Mouse (Mus musculus) megakaryocyte, adult 5-6 weeks (primary cell): ENCODE measurements at regions not wholly inside any gene's neighbourhood (a gene's known extent, or its start where the extent isn't known, plus 50 kb on each side); places are given as distances from the start of the nearest gene placed in this dataset.
A peak's percentile ranks its signal among the peaks of the same experiment; 100 is the strongest.

Experiments
- ATAC-seq: 2 replicates; pipeline ENCODE4 v1.8.0; 2016; ENCODE audit warnings: mild to moderate bottlenecking, inconsistent platforms; ENCODE audit not compliant: poor library complexity, severe bottlenecking

DNA sequence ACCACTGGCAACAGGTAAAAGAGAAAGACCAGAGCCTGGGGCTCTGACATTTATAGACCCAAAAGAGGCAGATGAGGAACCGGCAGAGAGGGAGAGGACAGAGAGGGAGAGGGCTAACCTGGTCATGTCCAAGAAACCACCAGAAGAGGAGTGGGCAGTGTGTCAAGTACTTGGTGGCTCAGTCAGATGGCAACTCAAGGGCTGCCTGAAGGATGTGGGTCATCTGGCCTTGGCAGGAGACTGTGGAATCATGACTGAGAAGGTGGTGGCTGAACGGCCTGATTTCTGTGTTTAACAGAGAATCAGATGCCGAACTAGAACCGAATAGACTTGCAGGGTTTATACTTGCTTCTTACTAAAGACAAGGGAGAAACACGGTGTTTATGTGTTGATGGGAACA is 87.9 kb downstream of the Zfp706 start:
- ATAC-seq: no peak

DNA sequence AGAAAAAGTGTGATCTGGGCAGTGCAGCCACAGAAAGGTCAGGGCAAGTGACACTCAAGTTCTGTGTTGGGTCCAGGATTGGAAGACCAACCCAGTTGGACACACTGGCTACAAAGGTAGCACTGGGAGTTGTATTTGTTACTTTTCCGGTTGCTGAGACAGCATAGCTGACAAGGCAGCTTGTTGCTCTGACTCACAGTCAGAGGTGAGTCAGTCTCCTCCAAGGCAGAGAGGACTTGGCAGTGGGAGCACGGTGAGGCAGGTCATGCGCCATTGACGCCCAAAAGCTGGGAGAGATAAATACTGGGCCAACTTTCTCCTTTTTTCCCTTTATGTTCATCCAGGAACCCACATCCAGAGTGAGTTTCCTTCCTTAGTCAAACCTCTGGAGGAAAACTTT is 88.4 kb downstream of the Zfp706 start:
- no peak for ATAC-seq

DNA sequence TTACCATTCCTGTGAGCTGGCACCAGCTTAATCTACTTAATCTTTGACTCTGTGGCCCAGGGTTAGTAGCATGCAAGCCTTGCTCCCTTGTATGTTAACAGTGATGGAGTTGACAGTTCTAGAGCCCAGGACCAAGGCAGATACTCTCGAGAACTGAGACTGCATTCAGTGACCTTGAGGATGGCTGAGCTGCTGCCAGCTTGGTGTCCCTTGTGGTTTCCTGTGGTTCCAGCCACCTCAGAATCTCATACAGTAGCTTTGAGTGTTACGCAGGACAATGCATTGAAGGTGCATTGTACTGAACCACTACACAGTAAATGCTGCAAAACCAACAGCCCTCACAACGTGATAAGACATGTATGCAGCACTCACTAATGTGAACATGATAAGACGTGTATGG is 90.6 kb downstream of the Zfp706 start:
- no peak for ATAC-seq

DNA sequence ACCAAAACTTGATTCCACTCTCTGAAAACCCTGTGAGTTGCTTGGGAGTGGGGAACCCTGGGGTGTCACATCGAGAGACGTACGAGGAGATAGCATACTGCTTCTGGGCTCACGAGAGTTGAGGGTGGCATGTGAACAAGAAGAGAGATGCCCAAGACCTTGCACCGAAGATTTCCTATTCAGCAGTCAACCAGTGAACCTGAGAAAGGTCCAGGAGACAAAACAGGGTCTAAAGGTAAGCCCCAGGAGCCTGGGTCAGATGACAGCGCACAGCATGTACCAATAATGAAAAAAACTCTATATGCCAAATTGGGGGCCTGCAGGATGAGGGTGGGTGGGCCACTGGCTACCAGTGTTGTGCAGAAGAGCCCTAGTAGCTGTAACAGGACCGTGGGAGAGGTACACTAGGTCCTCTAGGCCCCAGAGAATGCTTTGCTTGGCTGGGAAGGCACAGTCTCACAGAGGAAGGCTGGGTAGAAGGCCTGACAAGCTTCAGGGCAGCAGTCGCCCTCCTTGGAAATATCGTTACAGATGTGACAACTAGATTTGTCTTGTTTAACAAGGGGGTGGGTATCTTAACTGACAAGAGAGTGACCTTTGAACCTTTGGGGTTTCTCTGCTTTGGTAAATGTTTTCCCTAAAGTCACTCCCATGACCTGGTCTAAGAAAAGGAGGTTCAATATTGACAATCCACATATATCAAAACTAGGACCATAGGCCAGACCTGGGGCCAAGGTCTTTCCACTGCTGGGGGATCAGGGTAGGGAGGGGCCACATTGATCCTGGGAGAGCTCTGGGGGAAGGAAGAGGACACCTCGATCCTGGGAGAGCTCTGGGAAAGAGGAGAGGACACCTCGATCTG is 93.1 kb downstream of the Zfp706 start:
- no peak for ATAC-seq

DNA sequence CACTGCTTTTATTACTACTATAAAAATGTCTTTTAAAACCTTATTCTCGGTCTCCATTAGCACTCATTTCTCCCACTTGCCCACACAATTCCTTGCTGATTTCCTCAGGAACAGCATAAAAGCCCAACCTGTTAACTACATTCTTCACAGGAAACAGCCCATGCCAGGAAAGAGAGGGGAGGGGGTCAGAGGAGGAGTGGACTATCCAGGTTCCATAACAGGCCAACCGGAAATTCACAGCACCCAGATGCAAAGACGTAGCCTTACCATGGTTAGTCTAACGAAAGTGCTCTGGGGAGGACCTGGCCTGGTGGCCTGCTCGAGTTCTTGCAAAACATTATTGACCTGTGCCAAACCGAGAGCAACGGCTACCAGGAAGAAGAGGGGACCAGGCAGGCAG is 94.3 kb downstream of the Zfp706 start:
- ATAC-seq: no peak

DNA sequence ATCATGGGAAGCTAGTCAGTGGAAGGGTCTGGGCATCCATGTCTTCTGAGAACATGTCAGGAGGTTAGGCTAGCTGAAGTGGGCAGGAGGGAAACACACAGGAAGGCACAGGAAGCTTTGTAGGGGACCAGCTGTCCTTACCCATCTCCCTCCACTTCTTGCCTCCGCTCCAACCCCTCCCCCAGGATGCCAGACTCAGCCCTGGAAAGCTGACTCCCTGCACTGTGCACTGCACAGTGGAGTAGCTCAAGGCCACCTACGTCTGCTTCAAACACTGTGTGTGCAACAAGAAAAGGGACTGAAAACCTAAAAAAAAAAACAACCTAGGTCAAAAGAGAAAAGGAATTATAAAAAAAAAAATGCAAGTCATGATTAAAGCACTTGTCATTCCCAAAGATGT is 97.3 kb downstream of the Zfp706 start:
- no peak for ATAC-seq

DNA sequence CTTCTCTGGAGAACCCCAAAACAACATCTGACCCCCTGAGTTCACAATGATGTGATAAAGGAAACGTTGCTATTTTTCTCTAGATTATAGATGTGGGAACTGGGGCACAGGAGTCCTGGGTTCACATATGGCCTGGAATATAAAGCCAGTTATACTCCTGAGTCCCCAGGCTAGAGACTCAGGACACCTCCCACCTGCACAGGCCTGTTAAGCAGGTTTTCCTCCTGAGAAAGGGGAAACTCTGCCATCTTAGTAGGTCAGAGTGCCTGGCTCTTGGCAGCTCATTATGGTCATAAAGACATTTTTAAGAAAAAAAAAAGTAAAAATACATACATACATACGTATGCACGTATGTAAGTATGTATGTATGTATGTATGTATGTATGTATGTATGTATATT is 98.1 kb downstream of the Zfp706 start:
- ATAC-seq: no peak

DNA sequence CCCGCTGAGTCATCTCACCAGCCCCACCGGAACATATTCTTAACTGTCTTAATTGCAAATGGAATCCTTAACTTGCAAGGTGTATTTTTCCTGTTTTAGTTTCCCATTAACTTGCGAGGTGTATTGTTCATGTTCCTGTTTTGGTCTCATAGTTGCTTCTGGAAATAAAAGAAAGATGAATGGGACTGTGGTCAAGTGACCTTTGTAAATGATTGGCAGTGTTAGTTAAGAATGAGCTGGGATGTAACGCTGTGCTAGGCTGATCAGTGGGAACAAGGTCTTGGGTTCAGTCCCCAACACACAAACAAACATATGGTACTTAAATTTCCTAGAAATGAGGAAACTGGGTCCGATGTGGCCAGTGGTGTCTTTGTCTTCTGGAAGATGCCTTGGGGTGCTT is 100.8 kb downstream of the Zfp706 start:
- ATAC-seq: no peak

DNA sequence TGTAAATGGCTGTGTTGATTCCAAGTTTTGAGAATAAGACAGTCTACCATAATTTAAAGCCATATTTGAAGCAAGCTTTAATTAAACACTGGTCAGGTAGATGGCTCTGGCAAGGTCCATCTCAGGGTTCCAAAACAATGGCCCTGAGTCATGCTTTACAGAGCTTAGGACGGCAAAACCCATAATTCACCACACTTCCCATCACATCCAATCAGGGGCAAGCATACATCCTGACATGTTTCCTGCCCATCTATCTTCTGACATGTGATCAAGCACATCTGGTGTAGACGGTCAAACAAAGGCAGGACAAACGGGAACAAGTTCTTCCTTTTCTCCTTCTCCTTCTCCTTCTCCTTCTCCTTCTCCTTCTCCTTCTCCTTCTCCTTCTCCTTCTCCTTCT is 101.5 kb downstream of the Zfp706 start:
- ATAC-seq: no peak

DNA sequence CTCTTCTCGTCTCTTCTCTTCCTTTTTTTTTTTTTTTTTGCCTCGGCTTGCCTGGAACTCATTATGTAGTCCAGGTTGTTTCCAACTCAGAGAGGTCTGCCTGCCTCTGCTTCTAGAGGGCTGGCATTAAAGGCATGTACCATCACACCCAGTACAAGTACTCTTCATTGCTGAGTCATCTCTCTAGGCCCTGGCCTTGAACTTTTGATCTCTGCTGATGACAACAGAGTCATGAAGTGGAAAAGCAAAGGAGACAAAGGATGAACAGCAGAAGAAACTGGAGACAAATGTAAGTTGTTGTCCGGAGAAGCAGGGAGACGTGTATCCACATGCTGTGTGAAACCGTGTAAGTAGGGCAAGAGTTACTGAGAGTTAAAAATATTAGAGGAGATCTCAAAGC is 103.7 kb downstream of the Zfp706 start:
- ATAC-seq: no peak

DNA sequence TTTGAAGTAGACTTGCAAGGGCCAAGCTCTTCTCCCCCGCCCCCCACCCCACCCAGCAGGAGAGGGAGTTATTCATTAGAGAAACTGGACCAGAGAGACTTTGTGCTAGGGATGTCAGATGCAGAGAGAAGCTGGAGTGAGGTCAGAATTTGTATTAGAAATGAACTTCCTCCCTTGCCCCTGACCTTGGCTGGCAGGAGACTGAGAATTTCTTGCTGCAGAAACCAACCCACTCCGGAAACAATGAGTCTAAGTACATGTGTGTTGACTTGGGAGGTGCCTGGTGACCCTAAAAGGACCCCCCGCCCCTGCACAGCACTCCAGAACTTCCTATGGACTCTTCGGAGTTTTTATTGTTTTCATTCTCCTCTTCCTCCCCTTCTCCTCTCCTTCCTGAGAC is 104.3 kb downstream of the Zfp706 start:
- ATAC-seq: no peak

DNA sequence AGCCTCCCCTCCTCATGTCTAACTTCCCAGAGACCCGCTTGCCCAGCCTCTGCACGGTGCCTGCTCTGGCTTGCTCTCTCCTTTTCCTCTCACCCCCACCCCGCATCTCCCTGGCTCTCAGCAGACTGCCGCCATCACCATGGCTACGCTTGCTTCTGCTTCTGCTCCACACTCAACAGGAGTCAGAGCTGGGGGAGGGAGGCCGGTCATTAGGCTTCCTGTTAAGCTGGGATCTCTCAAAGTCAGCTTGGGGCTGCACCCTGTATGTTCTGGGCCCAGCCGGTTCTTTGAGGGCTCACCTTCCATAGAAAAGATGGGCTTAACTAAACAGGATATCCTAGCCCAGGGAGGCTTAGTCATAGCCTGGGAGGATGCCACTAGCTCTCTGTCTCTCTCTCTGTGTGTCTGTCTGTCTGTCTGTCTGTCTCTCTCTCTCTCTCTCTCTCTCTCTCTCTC is 105.7 kb downstream of the Zfp706 start:
- peak; percentile 62 for ATAC-seq

DNA sequence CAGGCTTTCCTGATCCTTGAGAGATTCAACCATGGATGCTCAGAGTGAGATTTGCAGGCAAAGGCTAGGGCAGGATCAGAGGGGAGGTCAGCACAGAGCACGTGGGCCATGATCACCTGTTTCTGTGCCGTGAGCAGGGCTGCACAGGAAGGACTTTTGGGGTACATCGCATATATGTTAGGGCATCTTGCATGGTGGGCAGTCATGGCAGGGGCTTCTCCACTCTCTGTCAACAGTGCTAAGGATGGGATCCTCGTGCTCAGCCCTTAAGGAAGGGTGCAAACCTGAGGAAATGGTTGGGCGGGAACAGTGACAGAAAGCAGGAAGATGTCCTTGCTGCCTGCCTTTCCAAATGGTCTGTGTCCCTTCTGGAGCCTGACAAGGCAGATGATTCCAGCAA is 106.2 kb downstream of the Zfp706 start:
- ATAC-seq: no peak

DNA sequence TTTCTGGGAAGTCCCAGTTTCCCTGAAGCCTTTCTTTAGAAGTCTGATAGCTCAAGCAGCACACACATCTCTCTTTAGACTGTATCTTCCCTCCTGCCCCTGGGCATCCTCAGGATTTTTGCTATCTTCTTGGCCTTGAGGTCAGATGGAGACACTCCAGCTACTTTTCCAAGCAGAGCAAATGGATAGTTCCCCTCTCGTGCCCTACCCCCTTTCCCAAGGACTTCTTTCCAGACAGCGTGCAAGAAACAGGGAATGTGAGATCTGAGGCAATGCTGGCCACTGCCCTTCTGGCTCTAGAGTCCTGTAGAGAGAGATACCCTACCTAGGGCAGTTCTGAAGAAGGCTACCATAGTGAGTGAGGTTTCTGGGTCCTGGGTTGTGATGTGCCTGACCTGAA is 106.6 kb downstream of the Zfp706 start:
- no peak for ATAC-seq

DNA sequence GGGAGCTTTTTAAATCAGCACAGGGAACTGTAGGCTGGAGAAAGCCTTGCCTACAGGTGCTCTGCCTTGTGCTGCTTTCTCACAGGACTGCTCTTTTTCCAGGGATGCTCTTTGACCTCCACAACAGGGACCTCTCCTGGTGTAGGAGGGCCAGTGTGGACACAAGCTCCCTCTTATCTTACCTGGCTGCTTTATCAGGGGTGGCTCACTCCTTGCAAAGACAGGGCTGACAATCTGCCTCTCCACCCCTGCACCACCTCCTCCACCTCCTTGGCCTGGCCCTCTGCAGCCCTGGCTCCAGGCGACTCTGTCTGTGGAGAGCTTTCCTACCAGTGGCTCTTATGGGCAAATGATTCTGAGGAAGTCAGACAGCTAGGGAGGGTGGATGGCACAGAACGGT is 107.7 kb downstream of the Zfp706 start:
- ATAC-seq: no peak

DNA sequence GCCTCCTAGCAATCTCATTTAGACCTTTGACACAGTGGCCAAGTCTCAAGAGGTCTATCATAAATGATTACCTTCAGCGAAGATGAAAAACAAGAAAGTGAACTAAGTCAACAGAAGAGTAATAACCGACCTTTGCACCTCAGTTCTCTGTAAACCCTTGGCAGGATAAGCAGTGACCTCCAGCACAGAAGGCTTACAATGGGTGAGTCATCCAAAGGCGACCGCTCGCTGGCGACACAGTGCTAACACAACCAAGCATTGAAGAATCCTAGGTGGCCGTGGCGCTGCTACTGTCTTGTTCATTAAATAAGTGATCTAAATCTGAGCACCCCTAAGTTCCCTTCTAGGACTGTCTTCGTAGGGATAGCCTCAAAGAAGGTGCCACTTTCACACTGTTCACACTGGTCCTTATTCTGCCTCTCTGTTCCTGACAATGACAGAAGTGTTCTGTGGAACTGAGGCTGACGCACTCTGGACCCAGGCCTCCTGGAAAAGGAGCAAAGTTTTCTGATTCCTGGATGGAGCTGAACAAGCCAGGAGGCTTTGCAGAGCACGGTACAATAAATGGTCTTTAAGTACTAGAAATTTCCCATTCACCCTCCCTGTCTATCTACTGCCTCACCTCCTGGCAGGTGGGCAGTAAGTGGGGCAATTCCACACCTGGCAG is 108.6 kb downstream of the Zfp706 start:
- no peak for ATAC-seq

DNA sequence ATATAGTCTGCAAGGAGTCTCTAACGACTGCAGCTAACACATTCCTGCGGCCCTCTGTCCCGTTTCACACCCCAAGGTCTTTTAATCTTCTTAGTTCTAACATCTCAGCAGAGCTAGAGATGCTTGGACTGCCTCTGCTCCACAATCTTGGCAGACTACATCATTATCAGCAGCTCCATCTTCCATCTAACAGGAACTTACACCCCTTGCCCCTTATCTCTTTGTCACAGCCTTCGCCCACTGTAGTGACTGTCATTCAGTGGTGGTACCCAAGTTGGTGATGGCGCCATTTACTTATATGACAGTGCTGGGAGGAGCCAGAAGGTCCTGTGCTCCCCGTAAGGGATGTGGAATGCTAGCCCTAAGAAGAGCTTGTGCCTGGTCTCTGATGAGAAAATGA is 109.2 kb downstream of the Zfp706 start:
- no peak for ATAC-seq

DNA sequence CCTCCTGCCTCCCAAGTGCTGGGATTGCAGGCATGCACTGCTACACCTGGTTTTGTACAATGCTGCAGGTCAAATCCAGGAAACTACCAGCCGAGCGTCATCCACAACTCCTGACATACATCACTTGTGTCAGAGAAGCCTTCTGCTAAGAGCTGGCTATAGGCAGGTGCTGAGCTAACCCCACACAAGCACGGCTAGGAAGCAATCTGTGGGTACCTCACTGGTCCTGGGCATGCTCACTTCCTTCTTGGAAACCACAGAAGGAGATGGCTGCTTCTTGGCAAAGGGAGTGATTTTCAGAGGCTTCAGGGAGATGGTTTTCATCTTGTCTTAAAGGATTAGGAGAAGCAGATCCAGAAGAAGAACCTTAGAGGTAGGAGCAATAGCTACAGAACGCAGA is 111.3 kb downstream of the Zfp706 start:
- ATAC-seq: peak; percentile 59

DNA sequence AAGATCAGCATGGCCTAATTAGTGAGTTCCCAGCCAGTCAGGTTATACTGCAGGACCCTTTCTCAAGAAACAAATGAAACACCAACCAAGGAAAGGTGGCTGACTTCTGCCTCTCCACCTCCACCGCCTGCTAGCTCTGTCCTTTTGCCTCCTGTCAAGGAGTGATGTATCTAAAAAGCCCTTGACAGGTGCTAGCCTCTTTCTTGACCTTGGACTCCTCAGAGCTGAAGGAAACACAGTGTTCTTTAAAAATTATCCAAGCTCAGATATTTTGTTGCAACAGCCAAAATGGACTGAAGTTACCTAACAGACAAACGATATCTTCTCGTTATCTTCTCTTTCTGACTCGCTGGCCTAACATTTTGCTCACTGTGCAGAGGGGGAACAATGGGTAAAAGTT is 112.5 kb downstream of the Zfp706 start:
- no peak for ATAC-seq

DNA sequence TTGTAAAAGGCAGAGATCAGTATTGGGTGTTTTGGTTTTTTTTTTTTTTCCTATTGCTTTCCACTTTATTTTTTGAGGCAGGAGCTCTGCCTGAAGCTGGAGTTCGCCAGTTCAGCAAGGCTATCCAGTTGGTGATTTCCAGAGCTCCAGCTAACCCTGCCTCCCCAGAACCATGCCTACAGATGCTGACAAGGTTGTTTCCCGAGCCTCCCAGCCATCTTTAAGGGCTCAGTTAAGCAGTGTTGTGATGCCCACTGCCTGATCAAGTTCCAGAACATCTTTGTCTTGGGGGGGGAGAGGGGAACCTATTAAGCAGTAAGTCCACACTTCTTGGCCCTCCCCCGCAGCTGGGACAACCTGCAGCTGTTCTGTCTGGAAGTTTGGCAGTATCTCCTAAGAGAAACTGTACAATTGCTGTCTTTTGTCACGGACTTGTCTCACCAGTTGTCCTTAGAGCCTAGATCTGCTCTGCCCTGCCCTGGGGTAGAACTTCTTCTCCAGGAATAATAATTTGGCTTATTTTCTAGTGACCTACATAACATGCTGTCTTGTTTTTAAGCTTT is 114.1 kb downstream of the Zfp706 start:
- ATAC-seq: no peak

DNA sequence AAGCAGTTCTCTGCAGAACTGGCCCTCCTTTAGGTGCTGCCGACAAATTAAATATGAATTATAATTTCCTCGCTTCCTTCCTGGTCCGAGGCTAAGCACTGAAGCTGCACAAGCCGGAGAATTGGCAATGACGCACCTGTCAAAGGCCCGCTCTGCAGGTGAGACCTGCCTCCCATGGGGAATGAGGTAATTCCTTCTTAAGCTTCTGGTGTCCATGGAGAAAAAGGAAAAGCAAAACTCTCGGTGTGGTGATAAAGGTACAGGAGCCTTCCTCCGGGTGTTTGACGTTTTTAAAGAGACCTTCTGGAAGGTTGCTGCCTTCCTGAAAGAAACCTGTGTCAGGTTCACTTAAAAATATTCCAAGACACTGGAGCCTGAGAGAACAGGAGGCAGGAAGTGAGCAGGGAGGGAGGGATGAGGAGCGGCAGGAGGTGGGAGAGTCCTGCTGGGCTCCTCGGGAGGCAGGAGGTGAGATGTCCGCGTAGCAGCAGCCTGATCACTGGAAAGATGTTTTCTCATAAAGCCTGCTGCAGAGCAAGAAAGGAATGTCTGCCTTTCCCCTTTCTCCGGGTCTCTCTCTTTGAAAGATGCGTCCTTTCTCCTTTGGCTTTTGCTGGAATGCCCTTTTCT is 114.9 kb downstream of the Zfp706 start:
- ATAC-seq: no peak

DNA sequence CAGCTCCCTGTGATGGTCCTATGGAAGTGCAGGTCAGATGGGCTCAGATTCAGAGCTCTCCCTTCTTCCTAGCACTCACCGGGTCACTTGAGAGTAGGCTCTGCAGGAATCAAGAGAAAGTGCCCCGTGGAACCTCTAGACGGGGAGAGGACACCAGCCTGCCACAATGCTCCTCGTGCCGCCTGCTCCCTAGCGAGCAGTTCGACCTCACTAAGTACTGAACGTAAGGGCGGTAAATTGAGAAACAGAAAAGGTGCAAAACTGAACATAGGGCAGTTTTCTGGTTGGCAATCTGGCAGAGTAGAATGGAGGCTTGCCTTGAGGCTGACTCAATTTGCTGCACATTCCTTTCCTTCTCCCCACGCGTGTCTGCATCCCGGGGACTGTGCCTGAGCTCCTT is 115.7 kb downstream of the Zfp706 start:
- no peak for ATAC-seq
